Mouse (Mus musculus): ENCODE results near the gene Nr1h3. TPM values are rescaled to one million over a fixed set of nuclear protein-coding genes. Genes with fewer than 3 reads are reported as not detected.

The Nr1h3 gene
- 2.8 TPM for total RNA-seq (2023)

GRCm38 (mm10) chr2:91202222-91202971, at the start of gene Nr1h3, which contains the start of gene Acp2:
Nr1h3 (minus strand) TSS chr2:91202834.
Acp2 (plus strand) TSS chr2:91202885.

GRCm38 (mm10) chr2:91236601-91237510, 34.2 kb upstream of the Nr1h3 start, which contains the start of gene Ddb2:
Ddb2 (minus strand) TSS chr2:91236982.

GRCm38 (mm10) chr2:91183711-91184405, 18.8 kb downstream of the Nr1h3 start, which contains the start of gene Madd:
Madd (minus strand) TSS chr2:91183837.

Other genes with a start within 250 kb of the Nr1h3 start
- gene Rapsn, start 167.2 kb downstream of the Nr1h3 start, total RNA-seq (2023): 0.41 TPM
- gene Psmc3, start 148.8 kb downstream of the Nr1h3 start, total RNA-seq (2023): 134 TPM
- gene Slc39a13, start 132.4 kb downstream of the Nr1h3 start, total RNA-seq (2023): 24.6 TPM
- 7.2 TPM for gene Spi1, start 120.4 kb downstream of the Nr1h3 start, total RNA-seq (2023)
- gene Mybpc3, start 84.7 kb downstream of the Nr1h3 start, total RNA-seq (2023): 0.15 TPM
- 281 TPM for gene Madd, start 19.0 kb downstream of the Nr1h3 start, total RNA-seq (2023)
- 7.0 TPM for gene Acp2, start 51 bp upstream of the Nr1h3 start, total RNA-seq (2023)
- 90.5 TPM for gene Ddb2, start 34.1 kb upstream of the Nr1h3 start, total RNA-seq (2023)
- 1.4 TPM for gene Pacsin3, start 53.1 kb upstream of the Nr1h3 start, total RNA-seq (2023)
- 143 TPM for gene Arfgap2, start 62.1 kb upstream of the Nr1h3 start, total RNA-seq (2023)
- gene 1110051M20Rik, start 241.9 kb upstream of the Nr1h3 start, total RNA-seq (2023): 7.0 TPM

All from CD4-positive naive resting alpha-beta T cell, adult 57 days (primary cell).